Mouse (Mus musculus) intestine, postnatal 0 days (tissue): ENCODE data around the gene Naa80. TPM values are rescaled to one million over a fixed set of nuclear protein-coding genes. Genes with fewer than 3 reads are reported as not detected.

Experiments
- ATAC-seq: fragments of 200-750 bp; cut with Nextera tagmentation; 2 replicates; pipeline ENCODE4 v1.8.0; 2017; ENCODE audit warnings: mild to moderate bottlenecking, moderate TSS enrichment, moderate library complexity
- H3K27ac ChIP-seq: fragments of 300-500 bp; sonication (generic); 2 replicates; pipeline ENCODE4 v1.5.1; 2014; ENCODE audit warnings: mild to moderate bottlenecking, low read depth, low read length, moderate library complexity
- H3K27me3 ChIP-seq: fragments of 300-500 bp; sonication (generic); replicated peaks from 2 replicates; pipeline ENCODE4 v1.6.1; 2014; ENCODE audit warnings: low read length, mixed read lengths; ENCODE audit not compliant: control insufficient read depth, insufficient read depth
- H3K36me3 ChIP-seq: fragments of 300-500 bp; sonication (generic); 2 replicates; pipeline ENCODE4 v1.6.1; 2014; ENCODE audit warnings: mild to moderate bottlenecking, moderate library complexity; ENCODE audit not compliant: control insufficient read depth, insufficient read depth
- H3K4me1 ChIP-seq: fragments of 300-500 bp; sonication (generic); replicated peaks from 2 replicates; pipeline ENCODE4 v1.6.1; 2014; ENCODE audit warnings: antibody characterized with exemption, low read length, mixed read lengths; ENCODE audit not compliant: control insufficient read depth, insufficient read depth
- H3K4me2 ChIP-seq: fragments of 300-500 bp; sonication (generic); replicated peaks from 2 replicates; pipeline ENCODE4 v1.6.1; 2014; ENCODE audit warnings: low read depth, mild to moderate bottlenecking, moderate library complexity
- H3K4me3 ChIP-seq: fragments of 300-500 bp; sonication (generic); 2 replicates; pipeline ENCODE4 v1.5.1; 2014; ENCODE audit warnings: low read depth, low read length
- H3K9ac ChIP-seq: fragments of 300-500 bp; sonication (generic); 2 replicates; pipeline ENCODE4 v1.6.1; 2014; ENCODE audit warnings: mild to moderate bottlenecking, low read depth, low read length
- H3K9me3 ChIP-seq: fragments of 300-500 bp; sonication (generic); 2 replicates; pipeline ENCODE4 v1.6.1; 2016; ENCODE audit warnings: mixed run types; ENCODE audit not compliant: control insufficient read depth
- CTCF ChIP-seq: sonication (generic); IDR thresholded peaks from 2 replicates; pipeline ENCODE4 v1.5.1; 2016; ENCODE audit warnings: low read depth, mild to moderate bottlenecking, control low read depth, antibody characterized with exemption, moderate library complexity
- WGBS: fragments of 180-500 bp; shearing (Covaris S2); extraction: QIAGEN DNeasy Blood & Tissue Kit; methylation state at CpG from one replicate; pipeline ENCODE4 v1.1.7; 2014; 5-methylcytosine and 5-hydroxymethylcytosine counted together
- polyA plus RNA-seq: library from polyadenylated mRNA; unstranded; fragments of >200 nt; fragmentation: Nextera tagmentation; extraction: Ambion mirVana; gene quantifications from 2 replicates; pipeline ENCODE4 v1.2.1, GENCODE M21; 2015

Naa80 gene
- polyA plus RNA-seq, 1 experiment from 2014 or later, result 21.4 TPM

- 9% methylated on average over 10 of the region's 10 CpGs for WGBS
- Histone ChIP-seq H3K27me3 (no peaks in the 10 kb centered on the region), H3K4me1 (peaks cover 9% of the 10 kb centered on the region; the same call in 1 of the 2 replicates), H3K36me3 (peaks cover 20% of the 10 kb centered on the region; the same call in 1 of the 2 replicates), H3K4me3 (no peak overlapping the region), H3K9me3 (no peaks in the 10 kb centered on the region), H3K4me2 (peak overlapping the region; percentile 21), H3K9ac (no peak overlapping the region), H3K27ac (peak overlapping the region; percentile 57)
- peak; percentile 14; the same call in 1 of the 2 replicates for ATAC-seq
- TF ChIP-seq CTCF, result peak; percentile 99
Measured at GRCm38 (mm10) chr9:107602068-107602648, 23.5 kb downstream of the Naa80 start.

- Histone ChIP-seq H3K9me3 (no peaks in the 10 kb centered on the region), H3K4me3 (no peak overlapping the region), H3K27ac (no peak overlapping the region), H3K4me2 (no peak overlapping the region), H3K9ac (no peak overlapping the region), H3K27me3 (no peaks in the 10 kb centered on the region), H3K4me1 (peaks cover 14% of the 10 kb centered on the region; the same call in 1 of the 2 replicates), H3K36me3 (peaks cover 15% of the 10 kb centered on the region; the same call in 1 of the 2 replicates)
- no peak for TF ChIP-seq CTCF
- no peak for ATAC-seq
- WGBS, result 50% methylated on average over 6 of the region's 6 CpGs
Measured at GRCm38 (mm10) chr9:107603251-107603650, 24.6 kb downstream of the Naa80 start.

GRCm38 (mm10) chr9:107605041-107605661 lies 26.5 kb downstream of the Naa80 start:
- Histone ChIP-seq H3K4me2 (peak overlapping the region; percentile 62), H3K36me3 (no peaks in the 10 kb centered on the region; the same call in 1 of the 2 replicates), H3K27ac (peak overlapping the region; percentile 87), H3K4me3 (peak overlapping the region; percentile 33), H3K9me3 (no peaks in the 10 kb centered on the region), H3K4me1 (peaks cover 21% of the 10 kb centered on the region), H3K9ac (peak overlapping the region; percentile 45; the same call in 1 of the 2 replicates), H3K27me3 (no peaks in the 10 kb centered on the region)
- no peak for TF ChIP-seq CTCF
- WGBS, result 28% methylated on average over 20 of the region's 23 CpGs
- peak; percentile 64 for ATAC-seq

- H3K4me3 ChIP-seq, result peak overlapping the region; percentile 25
- no peak for ATAC-seq
- peak overlapping the region; percentile 37; the same call in 1 of the 2 replicates for H3K9ac ChIP-seq
- peak overlapping the region; percentile 87 for H3K27ac ChIP-seq
- no peaks in the 10 kb centered on the region; the same call in 1 of the 2 replicates for H3K36me3 ChIP-seq
- peaks cover 28% of the 10 kb centered on the region for H3K4me1 ChIP-seq
- peak overlapping the region; percentile 62 for H3K4me2 ChIP-seq
- TF ChIP-seq CTCF, result no peak
- WGBS, result 12% methylated on average over 9 of the region's 9 CpGs
- no peaks in the 10 kb centered on the region for H3K27me3 ChIP-seq
- no peaks in the 10 kb centered on the region for H3K9me3 ChIP-seq
Measured at GRCm38 (mm10) chr9:107606591-107606990, 27.9 kb downstream of the Naa80 start.

DNA sequence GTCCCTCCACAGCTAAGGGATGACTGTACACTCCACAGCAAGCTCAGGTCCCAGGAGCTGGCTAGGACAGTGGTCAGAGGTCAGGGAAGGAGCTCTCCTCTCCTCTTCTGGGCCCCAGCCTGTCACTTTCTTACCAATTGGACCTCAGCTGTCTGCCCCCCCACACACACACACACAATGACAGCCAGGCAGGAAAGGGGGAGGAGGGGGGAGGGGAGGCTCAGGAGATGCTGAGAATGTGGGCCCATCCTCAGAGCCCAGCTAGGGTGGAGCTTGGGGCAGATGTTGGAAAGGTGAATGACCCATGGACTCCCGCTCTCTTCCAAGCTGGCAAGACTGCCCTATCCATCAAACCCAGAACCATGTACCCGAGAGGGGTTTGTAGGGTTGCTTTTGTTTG lies 28.3 kb downstream of the Naa80 start:
- H3K9me3 ChIP-seq, result no peaks in the 10 kb centered on the region
- peak overlapping the region; percentile 87 for H3K27ac ChIP-seq
- ATAC-seq, result no peak
- no peaks in the 10 kb centered on the region for H3K27me3 ChIP-seq
- TF ChIP-seq CTCF, result no peak
- peaks cover 30% of the 10 kb centered on the region for H3K4me1 ChIP-seq
- H3K36me3 ChIP-seq, result no peaks in the 10 kb centered on the region; the same call in 1 of the 2 replicates
- peak overlapping the region; percentile 25 for H3K4me3 ChIP-seq
- peak overlapping the region; percentile 62 for H3K4me2 ChIP-seq
- 50% methylated on average over 2 of the region's 2 CpGs for WGBS
- H3K9ac ChIP-seq, result peak overlapping the region; percentile 37; the same call in 1 of the 2 replicates

DNA sequence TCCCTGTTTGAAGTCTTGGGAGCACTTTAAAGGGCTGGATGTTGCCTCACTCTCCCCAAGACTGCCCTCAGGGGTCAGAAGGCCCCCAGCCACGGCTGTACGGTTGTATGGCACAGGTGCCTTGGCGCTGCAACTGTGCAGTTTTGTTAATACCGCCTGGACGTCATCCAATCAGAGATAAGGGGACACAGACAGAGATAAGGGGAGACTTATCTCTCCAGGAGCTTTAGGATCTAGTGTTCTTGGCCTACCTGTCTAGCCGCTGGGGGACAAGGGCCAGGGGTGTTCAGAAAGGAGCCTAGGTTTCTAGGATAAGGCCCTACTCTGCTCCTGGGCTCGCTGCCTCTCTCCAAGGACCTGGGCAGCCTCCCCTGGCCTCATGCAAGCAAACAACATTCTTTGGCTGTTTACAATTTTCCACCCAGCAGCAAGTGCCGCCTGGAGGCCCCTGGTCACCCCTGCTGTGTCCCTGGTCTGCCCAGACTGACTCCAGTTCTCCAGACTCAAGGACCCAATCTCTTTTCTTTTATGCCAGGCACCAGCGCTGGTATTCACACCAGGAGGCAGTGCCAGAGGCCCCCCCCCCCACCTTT lies 29.1 kb downstream of the Naa80 start:
- TF ChIP-seq CTCF, result no peak
- H3K27me3 ChIP-seq, result no peaks in the 10 kb centered on the region
- H3K9ac ChIP-seq, result peak overlapping the region; percentile 18; the same call in 1 of the 2 replicates
- no peak for ATAC-seq
- H3K4me1 ChIP-seq, result peaks cover 32% of the 10 kb centered on the region
- no peak overlapping the region for H3K4me3 ChIP-seq
- WGBS, result 30% methylated on average over 9 of the region's 9 CpGs
- H3K4me2 ChIP-seq, result peak overlapping the region; percentile 62
- no peaks in the 10 kb centered on the region; the same call in 1 of the 2 replicates for H3K36me3 ChIP-seq
- H3K27ac ChIP-seq, result peak overlapping the region; percentile 87
- H3K9me3 ChIP-seq, result no peaks in the 10 kb centered on the region
